Mouse (Mus musculus): Measurements from ENCODE around the gene Ugt1a7c. TPM values are rescaled to one million over a fixed set of nuclear protein-coding genes. Genes with fewer than 3 reads are reported as not detected.

Ugt1a7c gene
- polyA plus RNA-seq, 1 experiment, result 6.1 TPM

DNA sequence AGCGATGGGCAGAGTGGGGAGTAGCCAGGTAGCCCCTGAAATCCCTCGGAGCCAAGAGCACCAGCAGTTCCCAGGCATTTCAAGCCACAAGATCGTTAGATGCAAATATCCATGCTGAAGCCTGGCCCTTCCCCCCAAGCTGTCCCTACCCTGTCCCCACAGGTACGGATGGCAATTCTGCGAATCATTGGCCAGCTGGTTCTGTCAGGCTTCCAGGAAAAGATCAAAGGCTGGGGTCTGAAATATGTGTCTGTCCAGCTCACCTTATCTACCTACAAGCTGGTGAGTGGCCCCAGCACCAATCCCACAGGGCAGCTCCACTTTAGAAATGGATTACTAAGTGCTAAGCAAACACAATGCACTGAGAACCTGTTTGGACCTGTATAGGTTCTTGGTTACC, 142.4 kb downstream of the Ugt1a7c start:
- DNase-seq, result no peak
- H3K4me3 ChIP-seq (replicated peaks; ENCODE audit: extremely low read depth, low read depth, low read length), result no peak overlapping the region
- H3K4me1 ChIP-seq (ENCODE audit: control insufficient read depth, insufficient read depth, low read length), result no peaks in the 10 kb centered on the region
- TF ChIP-seq POLR2A (IDR thresholded peaks at IDR 0.05; ENCODE audit: borderline replicate concordance, extremely low read depth, low read depth, low read length), result no peak
- TF ChIP-seq CTCF (IDR thresholded peaks at IDR 0.05; ENCODE audit: insufficient read depth, low read length), result no peak
- 69% methylated on average over 5 of the region's 5 CpGs for WGBS

DNA sequence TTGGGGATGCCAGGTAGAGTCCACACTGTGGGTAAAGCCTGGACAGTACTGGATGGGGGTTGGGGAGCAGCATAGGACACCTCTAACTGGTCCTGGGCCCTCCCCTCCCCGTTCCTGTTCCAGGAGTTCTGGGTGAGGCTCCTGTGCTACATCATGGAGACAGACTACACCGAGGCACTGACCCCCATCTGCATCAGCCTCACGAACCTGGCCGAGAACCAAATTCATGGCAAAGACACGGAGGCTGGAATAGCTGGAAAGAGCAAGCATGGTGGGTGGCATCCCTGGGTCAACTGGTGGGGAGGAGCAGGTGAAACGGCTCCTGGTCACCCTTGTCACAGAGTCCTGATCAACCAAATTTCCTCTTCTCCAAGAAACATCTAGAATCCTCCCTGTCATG, 143.9 kb downstream of the Ugt1a7c start:
- TF ChIP-seq POLR2A (IDR thresholded peaks at IDR 0.05; ENCODE audit: borderline replicate concordance, extremely low read depth, low read depth, low read length), result no peak
- no peak for TF ChIP-seq CTCF (IDR thresholded peaks at IDR 0.05; ENCODE audit: insufficient read depth, low read length)
- DNase-seq, result no peak
- 71% methylated on average over 6 of the region's 6 CpGs for whole genome bisulfite sequencing
- H3K4me1 ChIP-seq (ENCODE audit: control insufficient read depth, insufficient read depth, low read length), result no peaks in the 10 kb centered on the region
- no peak overlapping the region for H3K4me3 ChIP-seq (replicated peaks; ENCODE audit: extremely low read depth, low read depth, low read length)

GRCm38 (mm10) chr1:88240072-88240471, 145.2 kb downstream of the Ugt1a7c start:
- DNase-seq, result no peak
- Histone ChIP-seq H3K4me1 (ENCODE audit: control insufficient read depth, insufficient read depth, low read length) (no peaks in the 10 kb centered on the region), H3K4me3 (replicated peaks; ENCODE audit: extremely low read depth, low read depth, low read length) (no peak overlapping the region)
- WGBS, result 67% methylated on average over 5 of the region's 5 CpGs
- TF ChIP-seq POLR2A (IDR thresholded peaks at IDR 0.05; ENCODE audit: borderline replicate concordance, extremely low read depth, low read depth, low read length) (no peak), CTCF (IDR thresholded peaks at IDR 0.05; ENCODE audit: insufficient read depth, low read length) (no peak)

DNA sequence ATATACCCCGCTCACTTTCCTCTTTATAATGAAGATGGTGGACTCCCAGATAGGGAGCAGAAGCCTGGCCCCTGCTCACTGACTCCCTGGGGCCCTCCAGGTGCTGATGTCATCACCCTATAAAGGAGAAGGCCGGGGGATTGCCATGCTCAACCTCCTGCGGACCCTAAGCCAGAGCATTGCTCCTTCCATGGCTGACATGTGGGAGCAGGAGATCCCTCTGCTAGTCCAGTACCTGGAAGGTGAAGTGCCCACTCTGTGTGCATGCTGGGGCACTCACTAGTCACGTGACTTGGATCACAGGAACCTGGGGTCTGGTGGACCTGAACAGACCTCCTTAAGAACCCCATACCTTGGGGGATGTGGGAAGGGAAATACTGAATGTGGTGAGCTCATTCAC, 145.7 kb downstream of the Ugt1a7c start:
- 63% methylated on average over 4 of the region's 4 CpGs for WGBS
- no peak for TF ChIP-seq CTCF (IDR thresholded peaks at IDR 0.05; ENCODE audit: insufficient read depth, low read length)
- TF ChIP-seq POLR2A (IDR thresholded peaks at IDR 0.05; ENCODE audit: borderline replicate concordance, extremely low read depth, low read depth, low read length), result no peak
- Histone ChIP-seq H3K4me3 (replicated peaks; ENCODE audit: extremely low read depth, low read depth, low read length) (no peak overlapping the region), H3K4me1 (ENCODE audit: control insufficient read depth, insufficient read depth, low read length) (no peaks in the 10 kb centered on the region)
- no peak for DNase-seq

DNA sequence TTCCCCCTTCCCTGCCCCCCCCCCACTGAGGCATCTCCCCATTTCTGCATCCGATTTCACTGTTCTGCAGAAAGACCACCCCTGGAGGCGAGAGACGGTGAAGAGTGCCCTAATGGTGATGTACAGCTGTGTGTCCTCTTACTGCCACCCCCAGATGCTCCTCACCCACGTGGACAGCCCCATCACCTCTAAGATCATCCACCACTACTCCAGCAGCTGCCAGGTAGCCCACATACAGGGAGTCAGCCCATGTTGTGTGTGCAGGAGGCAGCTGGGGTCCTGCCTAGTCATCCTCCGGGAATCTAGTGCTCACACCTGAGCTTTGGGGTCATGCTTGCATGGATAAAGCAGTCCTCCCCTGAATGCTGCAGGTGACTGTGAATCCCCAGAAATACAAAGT, 149.0 kb downstream of the Ugt1a7c start:
- no peaks in the 10 kb centered on the region for H3K4me1 ChIP-seq (ENCODE audit: control insufficient read depth, insufficient read depth, low read length)
- DNase-seq, result no peak
- H3K4me3 ChIP-seq (replicated peaks; ENCODE audit: extremely low read depth, low read depth, low read length), result no peak overlapping the region
- 62% methylated on average over 5 of the region's 5 CpGs for WGBS
- no peak for TF ChIP-seq CTCF (IDR thresholded peaks at IDR 0.05; ENCODE audit: insufficient read depth, low read length)
- TF ChIP-seq POLR2A (IDR thresholded peaks at IDR 0.05; ENCODE audit: borderline replicate concordance, extremely low read depth, low read depth, low read length), result no peak

GRCm38 (mm10) chr1:88245881-88246280, 151.0 kb downstream of the Ugt1a7c start:
- DNase-seq, result no peak
- Histone ChIP-seq H3K4me1 (ENCODE audit: control insufficient read depth, insufficient read depth, low read length) (no peaks in the 10 kb centered on the region), H3K4me3 (replicated peaks; ENCODE audit: extremely low read depth, low read depth, low read length) (no peak overlapping the region)
- no peak for TF ChIP-seq CTCF (IDR thresholded peaks at IDR 0.05; ENCODE audit: insufficient read depth, low read length)
- no peak for TF ChIP-seq POLR2A (IDR thresholded peaks at IDR 0.05; ENCODE audit: borderline replicate concordance, extremely low read depth, low read depth, low read length)
- WGBS, result 75% methylated on average over 6 of the region's 6 CpGs

- no peaks in the 10 kb centered on the region for H3K4me1 ChIP-seq (ENCODE audit: control insufficient read depth, insufficient read depth, low read length)
- no peak for TF ChIP-seq CTCF (IDR thresholded peaks at IDR 0.05; ENCODE audit: insufficient read depth, low read length)
- TF ChIP-seq POLR2A (IDR thresholded peaks at IDR 0.05; ENCODE audit: borderline replicate concordance, extremely low read depth, low read depth, low read length), result no peak
- no peak for DNase-seq
- H3K4me3 ChIP-seq (replicated peaks; ENCODE audit: extremely low read depth, low read depth, low read length), result no peak overlapping the region
- WGBS, result 42% methylated on average over 6 of the region's 6 CpGs
Observed at GRCm38 (mm10) chr1:88246386-88246785, 151.5 kb downstream of the Ugt1a7c start.

DNA sequence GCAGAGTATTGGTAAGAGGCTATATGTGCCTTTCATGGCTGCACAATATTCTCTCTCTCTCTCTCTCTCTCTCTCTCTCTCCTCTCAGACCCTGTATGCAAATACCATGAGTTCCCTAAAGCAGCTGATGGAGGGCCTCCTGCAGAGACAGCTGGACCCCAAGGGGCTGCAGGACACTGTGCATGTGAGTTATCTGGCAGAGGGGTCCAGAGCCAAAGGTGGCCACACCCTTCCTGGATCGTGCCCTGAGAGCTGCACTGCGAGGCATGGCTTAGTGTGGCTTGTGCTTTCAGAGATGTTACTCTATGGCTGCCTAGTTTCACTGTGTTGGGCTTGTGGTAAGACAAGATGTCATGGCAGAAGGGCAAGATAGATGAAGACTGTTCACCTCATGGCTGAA, 152.8 kb downstream of the Ugt1a7c start:
- no peak overlapping the region for H3K4me3 ChIP-seq (replicated peaks; ENCODE audit: extremely low read depth, low read depth, low read length)
- TF ChIP-seq CTCF (IDR thresholded peaks at IDR 0.05; ENCODE audit: insufficient read depth, low read length), result no peak
- no peak for TF ChIP-seq POLR2A (IDR thresholded peaks at IDR 0.05; ENCODE audit: borderline replicate concordance, extremely low read depth, low read depth, low read length)
- no peaks in the 10 kb centered on the region for H3K4me1 ChIP-seq (ENCODE audit: control insufficient read depth, insufficient read depth, low read length)
- WGBS, result 41% methylated on average over 2 of the region's 2 CpGs
- DNase-seq, result no peak

- no peak for DNase-seq
- H3K4me3 ChIP-seq (replicated peaks; ENCODE audit: extremely low read depth, low read depth, low read length), result no peak overlapping the region
- 56% methylated on average over 4 of the region's 4 CpGs for WGBS
- TF ChIP-seq POLR2A (IDR thresholded peaks at IDR 0.05; ENCODE audit: borderline replicate concordance, extremely low read depth, low read depth, low read length) (no peak), CTCF (IDR thresholded peaks at IDR 0.05; ENCODE audit: insufficient read depth, low read length) (no peak)
- no peaks in the 10 kb centered on the region for H3K4me1 ChIP-seq (ENCODE audit: control insufficient read depth, insufficient read depth, low read length)
Observed at GRCm38 (mm10) chr1:88248658-88249057, 153.8 kb downstream of the Ugt1a7c start.

DNA sequence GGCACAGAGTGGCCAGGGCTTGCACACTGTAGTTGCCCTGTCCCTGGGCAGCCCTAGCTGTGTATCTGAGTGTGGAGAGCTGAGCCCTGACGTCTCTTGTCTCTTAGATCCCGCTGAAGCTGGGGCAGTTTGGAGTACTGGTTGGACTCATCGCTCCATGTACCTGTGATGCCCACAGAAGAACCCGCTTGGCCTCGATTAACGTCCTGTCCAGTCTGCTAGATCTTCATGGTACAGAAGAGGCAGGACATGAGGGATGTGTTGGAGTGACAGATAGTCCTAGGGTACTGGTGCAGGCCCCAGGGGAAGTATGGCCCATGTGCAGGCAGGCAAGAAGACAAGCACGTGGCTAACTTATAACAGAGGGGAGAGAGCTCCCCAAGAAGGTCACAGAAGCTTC, 154.7 kb downstream of the Ugt1a7c start:
- no peaks in the 10 kb centered on the region for H3K4me1 ChIP-seq (ENCODE audit: control insufficient read depth, insufficient read depth, low read length)
- WGBS, result 73% methylated on average over 7 of the region's 7 CpGs
- no peak for DNase-seq
- no peak overlapping the region for H3K4me3 ChIP-seq (replicated peaks; ENCODE audit: extremely low read depth, low read depth, low read length)
- TF ChIP-seq POLR2A (IDR thresholded peaks at IDR 0.05; ENCODE audit: borderline replicate concordance, extremely low read depth, low read depth, low read length), result no peak
- no peak for TF ChIP-seq CTCF (IDR thresholded peaks at IDR 0.05; ENCODE audit: insufficient read depth, low read length)
